Mouse (Mus musculus) CH12.LX (cell line): Measurements from ENCODE around the gene Slc4a1. TPM values are rescaled to one million over a fixed set of nuclear protein-coding genes. Genes with fewer than 3 reads are reported as not detected.

Experiments
- DNase-seq: peaks from one replicate; pipeline ENCODE4 v3.0.0-alpha.2; 2013; ENCODE audit errors: extremely low read depth
- H3K27ac ChIP-seq: 2 replicates; pipeline ENCODE4 v1.5.1; 2012; ENCODE audit warnings: low read depth, mild to moderate bottlenecking, control low read depth, moderate library complexity; ENCODE audit not compliant: insufficient read depth
- H3K27me3 ChIP-seq: replicated peaks from 2 replicates; pipeline ENCODE3; 2012; ENCODE audit warnings: inconsistent platforms
- H3K36me3 ChIP-seq, 2 experiments: replicated peaks in 1 of 2; 2 replicates each; pipeline versions ENCODE3 to v1.6.1; 2012; ENCODE audit warnings: inconsistent platforms in 1 of 2, low read length in 1 of 2, mild to moderate bottlenecking in 1 of 2, mixed read lengths in 1 of 2, moderate library complexity in 1 of 2; ENCODE audit not compliant: control insufficient read depth in 1 of 2, insufficient read depth in 1 of 2
- H3K4me1 ChIP-seq, 2 experiments: 2 replicates each; pipeline ENCODE4 v1.6.1; 2012; ENCODE audit warnings: inconsistent platforms in 1 of 2, moderate library complexity in 1 of 2; ENCODE audit not compliant: insufficient read depth in 2 of 2, control insufficient read depth in 1 of 2
- H3K4me2 ChIP-seq: 2 replicates; pipeline ENCODE4 v1.6.1; 2012; ENCODE audit warnings: low read depth, mild to moderate bottlenecking, control low read depth; ENCODE audit not compliant: poor library complexity, insufficient read depth, severe bottlenecking
- H3K4me3 ChIP-seq, 3 experiments: fragments of 150-350 bp in 1 of 3; sonication (generic) in 1 of 3; replicated peaks in 1 of 3; 2 replicates each; pipeline versions ENCODE3 to v1.5.1; 2011 to 2012; ENCODE audit warnings: low read depth in 2 of 3, low read length in 2 of 3, mild to moderate bottlenecking in 2 of 3, moderate library complexity in 2 of 3, control low read depth in 1 of 3, improper control_type of control experiment in 1 of 3, inconsistent platforms in 1 of 3, mixed read lengths in 1 of 3; ENCODE audit not compliant: poor library complexity in 1 of 3
- H3K79me2 ChIP-seq: replicated peaks from 2 replicates; pipeline ENCODE4 v1.6.1; 2012; ENCODE audit warnings: mild to moderate bottlenecking, moderate library complexity; ENCODE audit not compliant: control insufficient read depth, poor library complexity, insufficient read depth, severe bottlenecking; ENCODE audit errors: extremely low read depth
- H3K9ac ChIP-seq: 2 replicates; pipeline ENCODE4 v1.6.1; 2012; ENCODE audit warnings: low read depth, mild to moderate bottlenecking, control low read depth, moderate library complexity; ENCODE audit not compliant: insufficient read depth
- H3K9me3 ChIP-seq: replicated peaks from 2 replicates; pipeline ENCODE3; 2012; ENCODE audit warnings: low read length, inconsistent platforms, mixed read lengths
- CHD1 ChIP-seq: IDR thresholded peaks from 2 replicates; pipeline ENCODE4 v1.6.1; 2012; ENCODE audit warnings: low read depth, low read length, improper control_type of control experiment, inconsistent platforms
- CHD2 ChIP-seq: IDR thresholded peaks from 2 replicates; pipeline ENCODE4 v1.6.1; 2011; ENCODE audit warnings: low read length, improper control_type of control experiment
- ELF1 ChIP-seq: IDR thresholded peaks from 2 replicates; pipeline ENCODE4 v1.6.1; 2014; ENCODE audit warnings: low read depth, mild to moderate bottlenecking, inconsistent platforms, low read length, improper control_type of control experiment
- GABPA ChIP-seq: IDR thresholded peaks from 2 replicates; pipeline ENCODE4 v1.6.1; 2012; ENCODE audit warnings: low read depth, low read length, improper control_type of control experiment, inconsistent platforms; ENCODE audit not compliant: insufficient replicate concordance
- HCFC1 ChIP-seq: IDR thresholded peaks from 2 replicates; pipeline ENCODE4 v1.6.1; 2012; ENCODE audit warnings: low read depth, mild to moderate bottlenecking, inconsistent platforms, low read length, improper control_type of control experiment
- IRF4 ChIP-seq: IDR thresholded peaks from 2 replicates; pipeline ENCODE4 v1.6.1; 2014; ENCODE audit warnings: low read depth, mild to moderate bottlenecking, inconsistent platforms, low read length, improper control_type of control experiment
- KAT2A ChIP-seq: IDR thresholded peaks from 2 replicates; pipeline ENCODE4 v1.6.1; 2012; ENCODE audit warnings: low read length, improper control_type of control experiment, inconsistent platforms; ENCODE audit not compliant: insufficient replicate concordance
- MAFK ChIP-seq: IDR thresholded peaks from 2 replicates; pipeline ENCODE4 v1.6.1; 2011; ENCODE audit warnings: low read length, improper control_type of control experiment; ENCODE audit not compliant: insufficient replicate concordance
- MAX ChIP-seq: IDR thresholded peaks from 2 replicates; pipeline ENCODE4 v1.6.1; 2011; ENCODE audit warnings: low read length, improper control_type of control experiment
- MEF2A ChIP-seq: IDR thresholded peaks from 2 replicates; pipeline ENCODE4 v1.6.1; 2014; ENCODE audit warnings: low read depth, mild to moderate bottlenecking, inconsistent platforms, low read length, improper control_type of control experiment, borderline replicate concordance
- MXI1 ChIP-seq: IDR thresholded peaks from 2 replicates; pipeline ENCODE4 v1.6.1; 2011; ENCODE audit warnings: mild to moderate bottlenecking, low read depth, low read length, improper control_type of control experiment
- MYC ChIP-seq: IDR thresholded peaks from 2 replicates; pipeline ENCODE4 v1.6.1; 2011; ENCODE audit warnings: low read depth, mild to moderate bottlenecking, improper control_type of control experiment, low read length
- NELFE ChIP-seq: IDR thresholded peaks from 2 replicates; pipeline ENCODE4 v1.6.1; 2011; ENCODE audit warnings: low read depth, low read length, improper control_type of control experiment
- NRF1 ChIP-seq: IDR thresholded peaks from 2 replicates; pipeline ENCODE4 v1.6.1; 2014; ENCODE audit warnings: low read depth, mild to moderate bottlenecking, inconsistent platforms, low read length, improper control_type of control experiment, moderate library complexity
- POLR2A ChIP-seq: IDR thresholded peaks from 2 replicates; pipeline ENCODE4 v1.6.1; 2011; ENCODE audit warnings: low read depth, mild to moderate bottlenecking, improper control_type of control experiment, low read length
- POLR2AphosphoS2 ChIP-seq: IDR thresholded peaks from 2 replicates; pipeline ENCODE4 v1.6.1; 2011; ENCODE audit warnings: low read depth, low read length, improper control_type of control experiment
- SIN3A ChIP-seq: IDR thresholded peaks from 2 replicates; pipeline ENCODE4 v1.6.1; 2012; ENCODE audit warnings: low read length, improper control_type of control experiment, inconsistent platforms
- TBP ChIP-seq: conservative IDR thresholded peaks from 2 replicates; pipeline ENCODE4 v1.6.1; 2011; ENCODE audit warnings: low read depth, low read length, improper control_type of control experiment
- UBTF ChIP-seq: IDR thresholded peaks from 2 replicates; pipeline ENCODE4 v1.6.1; 2012; ENCODE audit warnings: low read depth, mild to moderate bottlenecking, inconsistent platforms, low read length, improper control_type of control experiment, moderate library complexity
- USF2 ChIP-seq: conservative IDR thresholded peaks from 2 replicates; pipeline ENCODE4 v1.6.1; 2011; ENCODE audit warnings: low read depth, low read length, improper control_type of control experiment
- ZKSCAN1 ChIP-seq: IDR thresholded peaks from 2 replicates; pipeline ENCODE4 v1.6.1; 2012; ENCODE audit warnings: low read depth, inconsistent platforms, low read length, improper control_type of control experiment, borderline replicate concordance
- dilution Hi-C: fragments of 300-500 bp; cut with MboI; formaldehyde crosslinking; loops from 2 replicates; pipeline ENCODE4 v1.14.3; 2020; ENCODE audit warnings: low sequenced_read_pairs; ENCODE audit not compliant: extremely low pct_unique_long_range_greater_than_20kb, extremely low pct_ligation_motif_present
- in situ Hi-C: fragments of 300-500 bp; cut with MboI; formaldehyde crosslinking; loops from 3 replicates; pipeline ENCODE4 v1.14.3; 2019; ENCODE audit warnings: low sequenced_read_pairs, low pct_ligation_motif_present, low pct_unique_long_range_greater_than_20kb, mixed read lengths
- polyA plus RNA-seq: library from polyadenylated mRNA; unstranded; fragments of >175 nt; gene quantifications from 2 replicates; pipeline ENCODE4 v1.2.1, GENCODE M21; 2012; ENCODE audit warnings: low read depth; ENCODE audit not compliant: insufficient read length
- total RNA-seq, 2 experiments: library from RNA; depleted of rRNA; stranded (reverse); fragments of 300-350 nt in 1 of 2; fragments of >200 nt in 1 of 2; gene quantifications; 2 replicates each; pipeline ENCODE4 v1.2.3; 2012 to 2014

Gene Slc4a1
- total and polyA plus RNA-seq, 3 experiments, result 0.08 TPM; not detected in 2

DNA sequence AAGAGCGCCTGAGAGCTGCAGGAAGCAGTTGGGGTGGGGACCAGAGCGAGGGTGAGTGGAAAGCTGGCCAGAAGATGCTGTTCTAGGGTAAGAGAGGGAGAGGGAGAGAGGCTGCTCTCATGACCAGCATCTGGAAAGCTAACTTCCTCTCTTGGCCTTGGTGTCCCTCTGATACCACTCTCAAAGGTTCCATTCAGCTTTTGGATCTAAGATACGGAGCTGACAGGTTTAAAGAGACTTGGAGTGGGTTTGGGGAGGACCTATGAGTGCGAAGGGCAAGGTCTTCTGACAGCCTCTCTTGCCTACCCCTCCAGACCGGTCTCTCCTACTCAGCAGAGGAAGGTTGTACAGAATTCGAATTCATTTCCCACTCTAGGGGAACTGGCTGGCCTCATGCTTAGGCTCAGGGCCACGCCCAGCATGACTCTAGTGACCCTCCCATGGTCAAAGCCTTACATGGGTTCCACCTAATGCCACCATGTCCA, 17.9 kb downstream of the Slc4a1 start:
- TF ChIP-seq POLR2A (no peak), USF2 (no peak), UBTF (no peak), SIN3A (no peak), MYC (no peak), ZKSCAN1 (no peak), MAX (no peak), NELFE (no peak), NRF1 (no peak)
- TF ChIP-seq, all 38 proteins: peak for 0
- H3K4me2 ChIP-seq, result no peak overlapping the region
- peaks cover 77% of the 10 kb centered on the region for H3K27me3 ChIP-seq
- no peak overlapping the region for H3K4me3 ChIP-seq
- in situ Hi-C loops (no loop called here), dilution Hi-C loops (no loop called here)
- no peak overlapping the region for H3K9ac ChIP-seq
- no peaks in the 10 kb centered on the region for H3K36me3 ChIP-seq
- no peaks in the 10 kb centered on the region for H3K9me3 ChIP-seq
- DNase-seq, result no peak
- no peak overlapping the region for H3K27ac ChIP-seq
- H3K79me2 ChIP-seq, result no peaks in the 10 kb centered on the region
- peaks cover 7 to 9% of the 10 kb centered on the region in 2 experiments for H3K4me1 ChIP-seq

DNA sequence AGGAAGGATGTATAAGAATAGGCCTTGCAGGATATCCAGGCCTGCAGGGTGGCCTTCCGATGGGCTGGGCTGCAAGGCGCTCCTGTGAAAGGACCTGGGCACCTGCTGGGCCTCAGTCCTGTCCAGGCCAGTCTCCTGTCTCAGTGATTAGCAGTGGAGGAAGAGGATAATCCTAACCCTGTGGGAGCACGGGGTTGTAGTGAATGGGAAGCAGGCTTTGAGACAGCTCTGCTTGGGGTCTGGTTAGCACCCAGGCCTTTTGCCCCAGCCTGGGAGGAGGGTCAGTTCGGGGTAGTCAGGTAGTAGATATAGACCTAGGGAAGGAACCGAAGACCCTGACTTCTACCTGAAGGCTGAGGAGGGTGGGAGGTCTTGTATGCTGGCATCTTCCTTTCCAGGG, 18.3 kb downstream of the Slc4a1 start:
- peaks cover 77% of the 10 kb centered on the region for H3K27me3 ChIP-seq
- peaks cover 7 to 9% of the 10 kb centered on the region in 2 experiments for H3K4me1 ChIP-seq
- H3K79me2 ChIP-seq, result no peaks in the 10 kb centered on the region
- no peak overlapping the region for H3K9ac ChIP-seq
- H3K27ac ChIP-seq, result no peak overlapping the region
- no peaks in the 10 kb centered on the region for H3K9me3 ChIP-seq
- DNase-seq, result no peak
- TF ChIP-seq IRF4 (no peak), USF2 (no peak), MAX (no peak), POLR2A (no peak), TBP (no peak), KAT2A (no peak), MXI1 (no peak), CHD1 (no peak), MEF2A (no peak), NRF1 (no peak), ELF1 (no peak), UBTF (no peak), CHD2 (no peak), HCFC1 (no peak), GABPA (no peak), POLR2AphosphoS2 (no peak), MAFK (no peak)
- no peaks in the 10 kb centered on the region for H3K36me3 ChIP-seq
- no peak overlapping the region for H3K4me3 ChIP-seq
- in situ Hi-C loops (no loop called here), dilution Hi-C loops (no loop called here)
- no peak overlapping the region for H3K4me2 ChIP-seq
